Mouse (Mus musculus) left cerebral cortex, adult 2 months (tissue): ENCODE data around the gene Lnpep. TPM values are rescaled to one million over a fixed set of nuclear protein-coding genes. Genes with fewer than 3 reads are reported as not detected.

Source experiments
- DNase-seq, 2 experiments: peaks; one replicate each; pipeline ENCODE4 v3.0.0; 2021 to 2022; ENCODE audit warnings: low spot score in 2 of 2, mixed read lengths in 1 of 2; ENCODE audit errors: extremely low spot score in 1 of 2
- H3K27ac ChIP-seq: fragments of 200-600 bp; 2 replicates; pipeline ENCODE4 v1.8.1; 2022
- H3K4me3 ChIP-seq: fragments of 200-600 bp; 2 replicates; pipeline ENCODE4 v1.8.1; 2022
- CTCF ChIP-seq: fragments of 200-600 bp; IDR thresholded peaks from 2 replicates; pipeline ENCODE4 v1.8.1; 2022; ENCODE audit warnings: antibody characterized with exemption, mild to moderate bottlenecking, moderate library complexity
- intact Hi-C: fragments of 180-260 bp; cut with DNase I; formaldehyde crosslinking; loops from one replicate; pipeline ENCODE4 v1.15.1; 2025
- total RNA-seq, 2 experiments: library from RNA; stranded (reverse); gene quantifications; 2 replicates each; pipeline ENCODE4 v1.2.3; 2021

The Lnpep gene
- total RNA-seq, 2 experiments from 2014 or later, result 101 to 126 TPM

DNA sequence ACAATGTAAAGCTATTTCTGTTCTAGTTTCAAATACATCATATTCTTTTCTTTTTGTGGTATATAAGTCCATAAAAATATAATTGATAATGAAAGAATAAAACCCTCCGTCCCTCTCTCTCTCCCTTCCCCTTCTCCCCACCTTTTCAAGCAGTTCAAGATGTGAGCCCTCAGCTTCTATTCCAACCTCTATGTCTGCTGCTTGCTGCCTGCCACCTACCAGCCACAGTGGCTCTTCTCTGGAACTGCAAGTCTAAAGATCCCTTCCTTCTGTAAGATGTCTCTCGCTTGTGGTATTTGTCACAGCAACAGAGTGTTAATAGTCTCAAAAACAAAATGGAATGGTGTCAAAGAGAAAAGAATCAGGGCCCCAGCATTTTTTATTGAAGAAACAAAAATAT is 20.3 kb downstream of the Lnpep start:
- intact Hi-C loops, result no loop called here
- DNase-seq, result no peak
- Histone ChIP-seq H3K4me3 (no peak overlapping the region), H3K27ac (no peak overlapping the region)
- no peak; the same call in 1 of the 2 replicates for TF ChIP-seq CTCF

GRCm38 (mm10) chr17:17603609-17604008 is 21.2 kb downstream of the Lnpep start:
- no peak overlapping the region for H3K27ac ChIP-seq
- no peak for DNase-seq
- no peak overlapping the region for H3K4me3 ChIP-seq
- no peak for TF ChIP-seq CTCF
- intact Hi-C loops, result no loop called here

- intact Hi-C loops, result no loop called here
- Histone ChIP-seq H3K27ac (no peak overlapping the region), H3K4me3 (no peak overlapping the region)
- TF ChIP-seq CTCF, result no peak
- no peak for DNase-seq
Observed at GRCm38 (mm10) chr17:17602786-17603185, 22.1 kb downstream of the Lnpep start.

GRCm38 (mm10) chr17:17602330-17602729 is 22.5 kb downstream of the Lnpep start:
- TF ChIP-seq CTCF, result no peak
- no peak overlapping the region for H3K27ac ChIP-seq
- no peak overlapping the region for H3K4me3 ChIP-seq
- intact Hi-C loops, result no loop called here
- no peak for DNase-seq

DNA sequence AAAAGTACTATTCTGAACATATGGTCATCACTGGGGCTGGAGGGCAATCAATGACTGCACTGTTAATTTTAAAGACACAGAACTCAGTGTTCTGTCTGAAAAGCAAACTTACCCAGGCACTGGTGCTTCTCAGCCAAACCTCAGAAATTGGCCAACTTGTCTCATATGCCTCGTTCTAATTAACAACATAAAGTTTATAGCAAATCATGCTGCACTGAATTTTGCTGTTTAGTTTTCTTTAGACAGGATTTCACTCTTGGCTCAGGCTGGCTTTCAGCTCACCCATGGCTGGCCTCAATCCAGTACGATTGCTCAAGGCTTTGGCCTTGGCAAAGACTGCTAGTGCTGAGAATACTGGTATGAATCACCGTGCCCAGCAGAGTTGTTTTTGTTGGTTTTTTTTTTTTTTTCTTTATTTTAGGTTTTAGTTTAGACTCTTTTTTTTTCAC is 24.0 kb downstream of the Lnpep start:
- intact Hi-C loops, result no loop called here
- TF ChIP-seq CTCF, result no peak
- Histone ChIP-seq H3K27ac (peak overlapping the region; percentile 4; the same call in 1 of the 2 replicates), H3K4me3 (no peak overlapping the region)
- DNase-seq, result peak; percentile 49 to 56

DNA sequence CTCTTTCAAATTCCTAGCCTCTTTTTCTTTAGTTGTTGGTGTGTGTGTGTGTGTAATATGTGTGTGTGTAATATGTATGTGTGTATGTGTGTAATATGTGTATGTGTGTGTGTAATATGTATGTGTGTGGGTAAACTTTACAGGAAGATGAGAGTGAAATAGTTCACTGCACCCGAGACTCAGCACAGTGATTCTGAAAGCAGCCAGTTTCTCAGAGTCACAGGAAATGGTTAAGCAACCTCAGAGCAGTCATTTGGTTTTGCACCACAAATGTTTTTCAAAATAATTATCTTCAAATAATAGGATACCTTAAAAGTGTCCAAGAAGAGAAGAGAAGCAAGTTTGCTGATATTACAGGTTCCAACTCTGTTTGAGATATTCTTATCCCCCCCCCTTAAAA is 24.8 kb downstream of the Lnpep start:
- no peak for TF ChIP-seq CTCF
- DNase-seq, result no peak
- Histone ChIP-seq H3K27ac (no peak overlapping the region; the same call in 1 of the 2 replicates), H3K4me3 (no peak overlapping the region)
- intact Hi-C loops, result no loop called here

- intact Hi-C loops, result no loop called here
- DNase-seq, result no peak
- TF ChIP-seq CTCF, result no peak
Observed at GRCm38 (mm10) chr17:17598355-17598754, 26.5 kb downstream of the Lnpep start.

GRCm38 (mm10) chr17:17592926-17593325 is 31.9 kb downstream of the Lnpep start:
- DNase-seq, result no peak

More at GRCm38 (mm10) chr17:17598355-17598754, 26.5 kb downstream of the Lnpep start:
- no peak overlapping the region for H3K27ac ChIP-seq
- H3K4me3 ChIP-seq, result no peak overlapping the region

DNA sequence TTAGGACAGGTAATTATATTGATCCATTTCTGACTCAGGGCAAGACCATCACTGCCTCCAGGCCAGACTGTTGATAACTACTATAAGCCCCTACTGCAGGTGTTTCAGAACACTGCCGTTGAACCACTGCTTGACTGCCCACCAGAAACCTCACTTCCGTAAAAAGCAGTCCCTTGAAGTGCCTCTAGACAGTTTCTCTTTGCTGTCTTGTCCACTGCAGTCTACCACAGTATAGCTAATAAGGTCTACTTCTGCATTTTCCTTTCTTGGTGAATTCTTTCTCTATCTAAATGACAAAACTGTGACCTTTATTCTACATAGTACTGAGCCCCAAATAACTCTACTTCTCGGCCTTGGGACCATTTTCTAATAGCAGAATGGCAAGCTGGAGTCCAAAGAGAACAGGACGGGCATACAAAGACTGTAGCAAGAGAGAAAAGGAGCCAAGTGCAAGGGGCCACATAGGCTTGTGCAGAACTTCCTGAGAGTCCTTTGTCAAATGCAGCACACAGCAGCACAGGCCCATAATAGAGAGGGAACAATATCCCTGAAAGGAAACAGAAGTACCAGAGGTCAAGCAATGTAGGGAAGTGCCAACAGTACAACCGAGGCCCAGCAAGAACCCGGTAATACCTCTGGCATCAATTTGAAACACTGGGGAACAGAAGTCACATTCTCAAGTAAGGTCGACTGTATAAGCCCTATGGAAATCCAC is 37.4 kb downstream of the Lnpep start:
- no peak for TF ChIP-seq CTCF
- no peak for DNase-seq
- intact Hi-C loops, result loop anchor here (5.0 kb wide), 1 partner anchor 35 kb away; no protein-coding TSS in a partner anchor

More at GRCm38 (mm10) chr17:17592926-17593325, 31.9 kb downstream of the Lnpep start:
- H3K27ac ChIP-seq, result no peak overlapping the region; the same call in 1 of the 2 replicates
- H3K4me3 ChIP-seq, result no peak overlapping the region
- intact Hi-C loops, result no loop called here
- no peak for TF ChIP-seq CTCF

GRCm38 (mm10) chr17:17585115-17585514 is 39.7 kb downstream of the Lnpep start:
- Histone ChIP-seq H3K27ac (no peak overlapping the region), H3K4me3 (no peak overlapping the region)
- intact Hi-C loops, result loop anchor here (5.0 kb wide), 1 partner anchor 37 kb away; no protein-coding TSS in a partner anchor
- TF ChIP-seq CTCF, result no peak
- no peak for DNase-seq

More for the DNA sequence above, 37.4 kb downstream of the Lnpep start:
- H3K27ac ChIP-seq, result peak overlapping the region; percentile 34; the same call in 1 of the 2 replicates
- no peak overlapping the region for H3K4me3 ChIP-seq

GRCm38 (mm10) chr17:17583896-17584295 is 41.0 kb downstream of the Lnpep start:
- intact Hi-C loops, result no loop called here
- no peak for DNase-seq
- Histone ChIP-seq H3K4me3 (no peak overlapping the region), H3K27ac (no peak overlapping the region)
- TF ChIP-seq CTCF, result peak; percentile 1

DNA sequence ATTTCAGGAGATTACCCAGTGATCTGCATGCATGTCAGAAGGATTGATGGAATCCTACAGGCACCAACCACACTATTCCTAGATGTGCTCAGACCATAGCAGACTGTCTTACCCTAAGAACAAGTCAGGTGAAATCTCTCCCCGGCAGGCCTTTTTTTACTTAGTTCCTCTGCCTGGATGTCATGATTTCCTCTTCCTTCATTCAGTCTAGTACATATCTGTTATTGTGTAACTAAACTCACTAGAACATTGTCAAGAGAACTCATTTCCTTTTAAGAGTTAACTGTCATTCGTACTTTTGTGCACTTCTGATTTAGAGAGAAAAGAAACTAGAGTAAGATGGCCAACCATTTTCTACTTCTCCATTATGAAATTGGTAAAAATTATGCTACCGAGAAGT is 43.6 kb downstream of the Lnpep start:
- H3K4me3 ChIP-seq, result no peak overlapping the region
- DNase-seq, result no peak
- H3K27ac ChIP-seq, result no peak overlapping the region
- intact Hi-C loops, result no loop called here
- TF ChIP-seq CTCF, result no peak

GRCm38 (mm10) chr17:17576399-17576798 is 48.5 kb downstream of the Lnpep start:
- no peak for TF ChIP-seq CTCF
- no peak for DNase-seq
- H3K27ac ChIP-seq, result no peak overlapping the region
- no peak overlapping the region for H3K4me3 ChIP-seq
- intact Hi-C loops, result no loop called here
